Mouse (Mus musculus) heart, adult 2 months (tissue): ENCODE measurements around the gene Pmepa1. TPM values are rescaled to one million over a fixed set of nuclear protein-coding genes. Genes with fewer than 3 reads are reported as not detected.

ENCODE experiments used
- DNase-seq, 2 experiments: peaks; one replicate each; pipeline ENCODE4 v3.0.0; 2021
- H3K27ac ChIP-seq: fragments of 200-600 bp; 2 replicates; pipeline ENCODE4 v1.8.1; 2022
- H3K27me3 ChIP-seq: fragments of 200-500 bp; 2 replicates; pipeline ENCODE4 v1.6.1; 2012; ENCODE audit warnings: mild to moderate bottlenecking, low read length, inconsistent platforms, mixed read lengths; ENCODE audit not compliant: control insufficient read depth, insufficient read depth
- H3K36me3 ChIP-seq: fragments of 200-500 bp; 2 replicates; pipeline ENCODE4 v1.6.1; 2012; ENCODE audit warnings: low read length, inconsistent platforms; ENCODE audit not compliant: control insufficient read depth, insufficient read depth
- H3K4me1 ChIP-seq: fragments of 200-500 bp; 2 replicates; pipeline ENCODE4 v1.6.1; 2011; ENCODE audit warnings: low read length; ENCODE audit not compliant: control insufficient read depth, insufficient read depth
- H3K4me3 ChIP-seq: fragments of 200-600 bp; 2 replicates; pipeline ENCODE4 v1.8.1; 2022
- H3K79me2 ChIP-seq: fragments of 200-500 bp; replicated peaks from 2 replicates; pipeline ENCODE4 v1.6.1; 2012; ENCODE audit warnings: mild to moderate bottlenecking, inconsistent platforms, low read length, moderate library complexity, mixed read lengths; ENCODE audit not compliant: control insufficient read depth, insufficient read depth
- H3K9ac ChIP-seq: fragments of 200-500 bp; 2 replicates; pipeline ENCODE4 v1.6.1; 2012; ENCODE audit warnings: low read depth, mild to moderate bottlenecking, control low read depth, inconsistent platforms, low read length, mixed read lengths
- CTCF ChIP-seq: fragments of 200-600 bp; IDR thresholded peaks from 2 replicates; pipeline ENCODE4 v1.8.1; 2022; ENCODE audit warnings: antibody characterized with exemption, mild to moderate bottlenecking, moderate library complexity
- EP300 ChIP-seq: fragments of 200-500 bp; IDR thresholded peaks from 2 replicates; pipeline ENCODE4 v1.6.1; 2011; ENCODE audit warnings: low read depth, low read length, control low read depth; ENCODE audit not compliant: insufficient read depth
- POLR2A ChIP-seq: fragments of 200-500 bp; IDR thresholded peaks from 2 replicates; pipeline ENCODE4 v1.6.1; 2011; ENCODE audit warnings: mild to moderate bottlenecking, low read depth, low read length, control low read depth; ENCODE audit not compliant: insufficient read depth
- WGBS: fragments of 180-500 bp; shearing (Covaris S2); methylation state at CpG from one replicate; pipeline ENCODE4 v1.1.7; 2018; 5-methylcytosine and 5-hydroxymethylcytosine counted together
- intact Hi-C: fragments of 180-260 bp; cut with DNase I; formaldehyde crosslinking; loops from one replicate; pipeline ENCODE4 v1.15.1; 2025
- polyA plus RNA-seq: library from polyadenylated mRNA; depleted of rRNA; stranded (reverse); fragments of >200 nt; gene quantifications from 2 replicates; pipeline ENCODE4 v1.2.3, GENCODE M21; 2012
- total RNA-seq, 2 experiments: library from RNA; stranded (reverse); gene quantifications; 2 replicates each; pipeline ENCODE4 v1.2.3; 2021

The Pmepa1 gene
- total and polyA plus RNA-seq, 3 experiments = 28.4 to 41.7 (median 31.4) TPM

- TF ChIP-seq POLR2A (no peak), EP300 (no peak), CTCF (no peak)
- 79% methylated on average over 7 of the region's 7 CpGs for WGBS
- intact Hi-C loops = no loop called here
- peak in 1 of 2 experiments; percentile 1 for DNase-seq
- Histone ChIP-seq H3K4me3 (no peak overlapping the region), H3K4me1 (no peaks in the 10 kb centered on the region), H3K36me3 (no peaks in the 10 kb centered on the region), H3K27me3 (no peaks in the 10 kb centered on the region), H3K27ac (no peak overlapping the region), H3K79me2 (no peaks in the 10 kb centered on the region), H3K9ac (no peak overlapping the region)
Measured at GRCm38 (mm10) chr2:173182796-173183195, 93.5 kb downstream of the Pmepa1 start.

GRCm38 (mm10) chr2:173181901-173182300 lies 94.4 kb downstream of the Pmepa1 start:
- TF ChIP-seq CTCF = no peak
- no peak for TF ChIP-seq EP300
- no peak for TF ChIP-seq POLR2A
- Histone ChIP-seq H3K27me3 (no peaks in the 10 kb centered on the region), H3K27ac (no peak overlapping the region), H3K79me2 (no peaks in the 10 kb centered on the region), H3K4me3 (no peak overlapping the region), H3K4me1 (no peaks in the 10 kb centered on the region), H3K9ac (no peak overlapping the region), H3K36me3 (no peaks in the 10 kb centered on the region)
- 81% methylated on average over 7 of the region's 7 CpGs for WGBS
- no peak for DNase-seq
- intact Hi-C loops = no loop called here

- no peak overlapping the region for H3K4me3 ChIP-seq
- DNase-seq = no peak
- WGBS = 60% methylated on average over 5 of the region's 5 CpGs
- no peaks in the 10 kb centered on the region for H3K4me1 ChIP-seq
- H3K36me3 ChIP-seq = no peaks in the 10 kb centered on the region
- no peak overlapping the region for H3K9ac ChIP-seq
- H3K27me3 ChIP-seq = no peaks in the 10 kb centered on the region
- intact Hi-C loops = no loop called here
- H3K27ac ChIP-seq = no peak overlapping the region
- TF ChIP-seq EP300 (no peak), POLR2A (no peak), CTCF (no peak)
- H3K79me2 ChIP-seq = no peaks in the 10 kb centered on the region
Measured at GRCm38 (mm10) chr2:173181486-173181885, 94.8 kb downstream of the Pmepa1 start.

GRCm38 (mm10) chr2:173180721-173181388 lies 95.5 kb downstream of the Pmepa1 start:
- DNase-seq = no peak
- Histone ChIP-seq H3K9ac (no peak overlapping the region), H3K27me3 (no peaks in the 10 kb centered on the region), H3K4me1 (no peaks in the 10 kb centered on the region), H3K79me2 (no peaks in the 10 kb centered on the region), H3K36me3 (no peaks in the 10 kb centered on the region), H3K27ac (no peak overlapping the region), H3K4me3 (no peak overlapping the region)
- TF ChIP-seq EP300 = no peak
- TF ChIP-seq CTCF = no peak
- TF ChIP-seq POLR2A = no peak
- intact Hi-C loops = no loop called here
- WGBS = 83% methylated on average over 11 of the region's 11 CpGs

GRCm38 (mm10) chr2:173180026-173180425 lies 96.3 kb downstream of the Pmepa1 start:
- TF ChIP-seq EP300 (no peak), CTCF (no peak), POLR2A (no peak)
- Histone ChIP-seq H3K9ac (no peak overlapping the region), H3K27ac (no peak overlapping the region), H3K27me3 (no peaks in the 10 kb centered on the region), H3K36me3 (no peaks in the 10 kb centered on the region), H3K4me3 (no peak overlapping the region), H3K4me1 (no peaks in the 10 kb centered on the region), H3K79me2 (no peaks in the 10 kb centered on the region)
- 77% methylated on average over 4 of the region's 4 CpGs for WGBS
- no peak for DNase-seq
- intact Hi-C loops = no loop called here

- H3K36me3 ChIP-seq = no peaks in the 10 kb centered on the region
- intact Hi-C loops = loop anchor here (10.0 kb wide), 1 partner anchor 164 kb away; no protein-coding TSS in a partner anchor
- no peak for TF ChIP-seq POLR2A
- no peak for TF ChIP-seq EP300
- no peak for TF ChIP-seq CTCF
- no peak overlapping the region for H3K27ac ChIP-seq
- H3K4me1 ChIP-seq = no peaks in the 10 kb centered on the region
- H3K79me2 ChIP-seq = no peaks in the 10 kb centered on the region
- DNase-seq = no peak
- H3K27me3 ChIP-seq = no peaks in the 10 kb centered on the region
- 80% methylated on average over 7 of the region's 7 CpGs for WGBS
- H3K4me3 ChIP-seq = no peak overlapping the region
- H3K9ac ChIP-seq = no peak overlapping the region
Measured at GRCm38 (mm10) chr2:173179046-173179445, 97.3 kb downstream of the Pmepa1 start.
